Mouse (Mus musculus) megakaryocyte progenitor cell, adult 5-6 weeks (primary cell): ENCODE measurements at regions not wholly inside any gene's neighbourhood (a gene's known extent, or its start where the extent isn't known, plus 50 kb on each side); places are given as distances from the start of the nearest gene placed in this dataset.

Experiments used
- ATAC-seq: replicated peaks from 2 replicates; pipeline ENCODE4 v1.8.0; 2016; ENCODE audit warnings: mild to moderate bottlenecking, moderate TSS enrichment, inconsistent platforms; ENCODE audit not compliant: poor library complexity

- ATAC-seq = no peak
Observed at GRCm38 (mm10) chr10:10628236-10628717, 52.9 kb upstream of the Gm10944 start.

- ATAC-seq = no peak
Observed at GRCm38 (mm10) chr10:10614976-10615762, 57.1 kb upstream of the Rab32 start.

GRCm38 (mm10) chr10:10610561-10611345, 52.7 kb upstream of the Rab32 start:
- ATAC-seq = peak; percentile 39

GRCm38 (mm10) chr10:10608626-10609168, 50.6 kb upstream of the Rab32 start:
- no peak for ATAC-seq
